Mouse (Mus musculus) myocyte (in vitro differentiated cells): ENCODE results near the gene Stam2. TPM values are rescaled to one million over a fixed set of nuclear protein-coding genes. Genes with fewer than 3 reads are reported as not detected.

Experiments used
- H3K27me3 ChIP-seq: one replicate; pipeline ENCODE4 v1.6.1; 2011; ENCODE audit not compliant: control insufficient read depth, insufficient read depth, insufficient read length
- H3K36me3 ChIP-seq: one replicate; pipeline ENCODE4 v1.6.1; 2011; ENCODE audit not compliant: control insufficient read depth, insufficient read depth
- H3K4me2 ChIP-seq: one replicate; pipeline ENCODE4 v1.6.1; 2011; ENCODE audit warnings: low read depth, control low read depth
- H3K4me3 ChIP-seq: one replicate; pipeline ENCODE4 v1.5.1; 2011; ENCODE audit warnings: mild to moderate bottlenecking, control low read depth, moderate library complexity
- H3K79me2 ChIP-seq: one replicate; pipeline ENCODE4 v1.6.1; 2011; ENCODE audit not compliant: control insufficient read depth, insufficient read depth
- H3ac ChIP-seq: one replicate; pipeline ENCODE4 v1.6.1; 2011; ENCODE audit not compliant: control insufficient read depth, insufficient read length
- CEBPB ChIP-seq: IDR thresholded peaks from 2 replicates; pipeline ENCODE4 v1.6.1; 2011; ENCODE audit warnings: mild to moderate bottlenecking, moderate library complexity; ENCODE audit not compliant: poor library complexity, insufficient read depth, severe bottlenecking
- E2F4 ChIP-seq: IDR thresholded peaks from one replicate; pipeline ENCODE4 v1.6.1; 2011; ENCODE audit warnings: mild to moderate bottlenecking, control low read depth, moderate library complexity; ENCODE audit not compliant: insufficient read depth
- MAX ChIP-seq: IDR thresholded peaks from one replicate; pipeline ENCODE4 v1.6.1; 2011; ENCODE audit warnings: low read depth, mild to moderate bottlenecking, control low read depth
- MYOD1 ChIP-seq, 3 experiments: IDR thresholded peaks; one replicate each; pipeline ENCODE4 v1.6.1; 2011; ENCODE audit warnings: control low read depth in 2 of 3, low read depth in 2 of 3, mild to moderate bottlenecking in 2 of 3, moderate library complexity in 1 of 3; ENCODE audit not compliant: insufficient read length in 2 of 3, control insufficient read depth in 1 of 3
- MYOG ChIP-seq, 3 experiments: IDR thresholded peaks; one replicate each; pipeline ENCODE4 v1.6.1; 2011; ENCODE audit warnings: control low read depth in 2 of 3, low read depth in 2 of 3, mild to moderate bottlenecking in 2 of 3; ENCODE audit not compliant: insufficient read length in 2 of 3, control insufficient read depth in 1 of 3, insufficient read depth in 1 of 3
- POLR2A ChIP-seq: IDR thresholded peaks from one replicate; pipeline ENCODE4 v1.6.1; 2011; ENCODE audit warnings: low read depth, mild to moderate bottlenecking, control low read depth, moderate library complexity; ENCODE audit not compliant: insufficient read length
- POLR2AphosphoS2 ChIP-seq: IDR thresholded peaks from one replicate; pipeline ENCODE4 v1.6.1; 2011; ENCODE audit warnings: low read depth, control low read depth; ENCODE audit not compliant: insufficient read length
- REST ChIP-seq: IDR thresholded peaks from one replicate; pipeline ENCODE4 v1.6.1; 2011; ENCODE audit warnings: mild to moderate bottlenecking, control low read depth, moderate library complexity; ENCODE audit not compliant: insufficient read depth, insufficient read length
- SRF ChIP-seq: IDR thresholded peaks from one replicate; pipeline ENCODE4 v1.6.1; 2011; ENCODE audit warnings: low read depth; ENCODE audit not compliant: control insufficient read depth, insufficient read length
- TCF12 ChIP-seq: IDR thresholded peaks from one replicate; pipeline ENCODE4 v1.6.1; 2011; ENCODE audit warnings: mild to moderate bottlenecking, control low read depth; ENCODE audit not compliant: poor library complexity, insufficient read depth, severe bottlenecking
- TCF3 ChIP-seq: IDR thresholded peaks from one replicate; pipeline ENCODE4 v1.6.1; 2011; ENCODE audit warnings: low read depth, control low read depth; ENCODE audit not compliant: insufficient read length
- USF1 ChIP-seq: IDR thresholded peaks from one replicate; pipeline ENCODE4 v1.6.1; 2011; ENCODE audit warnings: low read depth, mild to moderate bottlenecking, control low read depth, moderate library complexity
- polyA plus RNA-seq: library from polyadenylated mRNA; unstranded; fragments of >200 nt; fragmentation: generic; extraction: Trizol; gene quantifications from one replicate; pipeline ENCODE4 v1.2.1, GENCODE M21; 2012; ENCODE audit warnings: missing spikeins

Gene Stam2
- 20.1 TPM for polyA plus RNA-seq

- Histone ChIP-seq H3K79me2 (peaks cover 41% of the 10 kb centered on the region), H3K36me3 (no peaks in the 10 kb centered on the region), H3ac (peak within 1 kb of the TSS; percentile 56), H3K4me2 (peak within 1 kb of the TSS; percentile 87), H3K4me3 (peak within 1 kb of the TSS; percentile 90), H3K27me3 (no peaks in the 10 kb centered on the region)
- TF ChIP-seq TCF3 (no peak), MYOG (IDR thresholded peaks at IDR 0.05; ENCODE audit: control insufficient read depth in 1 of 3, insufficient read depth in 1 of 3, insufficient read length in 2 of 3, low read depth in 2 of 3) (peak in 1 of 3 experiments; percentile 21), POLR2AphosphoS2 (peak; percentile 77), CEBPB (no peak), POLR2A (peak; percentile 82), SRF (no peak), USF1 (peak; percentile 71), MYOD1 (IDR thresholded peaks at IDR 0.05; ENCODE audit: control insufficient read depth in 1 of 3, insufficient read length in 2 of 3, low read depth in 2 of 3) (no peak), REST (no peak), TCF12 (no peak), MAX (peak; percentile 96), E2F4 (no peak)
Measured at GRCm38 (mm10) chr2:52742256-52743158, at the start of gene Stam2. Gene Stam2 (minus strand): TSS chr2:52742281.

GRCm38 (mm10) chr2:52785106-52785721 is 43.1 kb upstream of the Stam2 start:
- Histone ChIP-seq H3K27me3 (no peaks in the 10 kb centered on the region), H3K79me2 (no peaks in the 10 kb centered on the region), H3ac (no peak overlapping the region), H3K4me3 (no peak overlapping the region), H3K36me3 (no peaks in the 10 kb centered on the region), H3K4me2 (no peak overlapping the region)
- no peak for TF ChIP-seq POLR2A
- no peak for TF ChIP-seq MYOG (IDR thresholded peaks at IDR 0.05; ENCODE audit: control insufficient read depth in 1 of 3, insufficient read depth in 1 of 3, insufficient read length in 2 of 3, low read depth in 2 of 3)
- TF ChIP-seq E2F4, result no peak
- TF ChIP-seq MYOD1 (IDR thresholded peaks at IDR 0.05; ENCODE audit: control insufficient read depth in 1 of 3, insufficient read length in 2 of 3, low read depth in 2 of 3), result no peak
- no peak for TF ChIP-seq REST
- TF ChIP-seq USF1, result no peak
- TF ChIP-seq TCF3, result no peak
- no peak for TF ChIP-seq CEBPB

- TF ChIP-seq MYOG (IDR thresholded peaks at IDR 0.05; ENCODE audit: control insufficient read depth in 1 of 3, insufficient read depth in 1 of 3, insufficient read length in 2 of 3, low read depth in 2 of 3) (no peak), USF1 (no peak), CEBPB (no peak), REST (no peak), TCF12 (no peak), TCF3 (no peak), POLR2AphosphoS2 (no peak), E2F4 (no peak), POLR2A (no peak), MAX (no peak), SRF (no peak)
- no peak overlapping the region for H3ac ChIP-seq
- no peak overlapping the region for H3K4me2 ChIP-seq
- H3K79me2 ChIP-seq, result no peaks in the 10 kb centered on the region
- H3K27me3 ChIP-seq, result no peaks in the 10 kb centered on the region
- no peak overlapping the region for H3K4me3 ChIP-seq
- H3K36me3 ChIP-seq, result no peaks in the 10 kb centered on the region
Measured at GRCm38 (mm10) chr2:52779987-52780386, 37.9 kb upstream of the Stam2 start.

GRCm38 (mm10) chr2:52779381-52779780 is 37.3 kb upstream of the Stam2 start:
- Histone ChIP-seq H3K27me3 (no peaks in the 10 kb centered on the region), H3K79me2 (no peaks in the 10 kb centered on the region), H3K36me3 (no peaks in the 10 kb centered on the region), H3ac (no peak overlapping the region), H3K4me2 (no peak overlapping the region), H3K4me3 (no peak overlapping the region)
- no peak for TF ChIP-seq REST
- TF ChIP-seq MYOD1 (IDR thresholded peaks at IDR 0.05; ENCODE audit: control insufficient read depth in 1 of 3, insufficient read length in 2 of 3, low read depth in 2 of 3), result peak in 2 of 3 experiments; percentile 30 to 47
- TF ChIP-seq POLR2AphosphoS2, result no peak
- TF ChIP-seq SRF, result peak; percentile 94
- peak in 1 of 3 experiments; percentile 15 for TF ChIP-seq MYOG (IDR thresholded peaks at IDR 0.05; ENCODE audit: control insufficient read depth in 1 of 3, insufficient read depth in 1 of 3, insufficient read length in 2 of 3, low read depth in 2 of 3)
